Mouse (Mus musculus) CH12.LX (cell line): ENCODE measurements at regions not wholly inside any gene's neighbourhood (a gene's known extent, or its start where the extent isn't known, plus 50 kb on each side); places are given as distances from the start of the nearest gene placed in this dataset.

Source experiments
- DNase-seq: peaks from one replicate; pipeline ENCODE4 v3.0.0-alpha.2; 2013; ENCODE audit errors: extremely low read depth
- H3K27ac ChIP-seq: 2 replicates; pipeline ENCODE4 v1.5.1; 2012; ENCODE audit warnings: low read depth, mild to moderate bottlenecking, control low read depth, moderate library complexity; ENCODE audit not compliant: insufficient read depth
- H3K27me3 ChIP-seq: replicated peaks from 2 replicates; pipeline ENCODE3; 2012; ENCODE audit warnings: inconsistent platforms
- H3K36me3 ChIP-seq, 2 experiments: replicated peaks in 1 of 2; 2 replicates each; pipeline versions ENCODE3 to v1.6.1; 2012; ENCODE audit warnings: inconsistent platforms in 1 of 2, low read length in 1 of 2, mild to moderate bottlenecking in 1 of 2, mixed read lengths in 1 of 2, moderate library complexity in 1 of 2; ENCODE audit not compliant: control insufficient read depth in 1 of 2, insufficient read depth in 1 of 2
- H3K4me1 ChIP-seq, 2 experiments: 2 replicates each; pipeline ENCODE4 v1.6.1; 2012; ENCODE audit warnings: inconsistent platforms in 1 of 2, moderate library complexity in 1 of 2; ENCODE audit not compliant: insufficient read depth in 2 of 2, control insufficient read depth in 1 of 2
- H3K4me2 ChIP-seq: 2 replicates; pipeline ENCODE4 v1.6.1; 2012; ENCODE audit warnings: low read depth, mild to moderate bottlenecking, control low read depth; ENCODE audit not compliant: poor library complexity, insufficient read depth, severe bottlenecking
- H3K4me3 ChIP-seq, 3 experiments: fragments of 150-350 bp in 1 of 3; sonication (generic) in 1 of 3; replicated peaks in 1 of 3; 2 replicates each; pipeline versions ENCODE3 to v1.5.1; 2011 to 2012; ENCODE audit warnings: low read depth in 2 of 3, low read length in 2 of 3, mild to moderate bottlenecking in 2 of 3, moderate library complexity in 2 of 3, control low read depth in 1 of 3, improper control_type of control experiment in 1 of 3, inconsistent platforms in 1 of 3, mixed read lengths in 1 of 3; ENCODE audit not compliant: poor library complexity in 1 of 3
- H3K79me2 ChIP-seq: replicated peaks from 2 replicates; pipeline ENCODE4 v1.6.1; 2012; ENCODE audit warnings: mild to moderate bottlenecking, moderate library complexity; ENCODE audit not compliant: control insufficient read depth, poor library complexity, insufficient read depth, severe bottlenecking; ENCODE audit errors: extremely low read depth
- H3K9ac ChIP-seq: 2 replicates; pipeline ENCODE4 v1.6.1; 2012; ENCODE audit warnings: low read depth, mild to moderate bottlenecking, control low read depth, moderate library complexity; ENCODE audit not compliant: insufficient read depth
- H3K9me3 ChIP-seq: replicated peaks from 2 replicates; pipeline ENCODE3; 2012; ENCODE audit warnings: low read length, inconsistent platforms, mixed read lengths
- BHLHE40 ChIP-seq: IDR thresholded peaks from 2 replicates; pipeline ENCODE4 v1.6.1; 2011; ENCODE audit warnings: mild to moderate bottlenecking, low read depth, low read length, improper control_type of control experiment
- E2F4 ChIP-seq: IDR thresholded peaks from 2 replicates; pipeline ENCODE4 v1.6.1; 2011; ENCODE audit warnings: low read depth, low read length, improper control_type of control experiment; ENCODE audit not compliant: insufficient replicate concordance
- HCFC1 ChIP-seq: IDR thresholded peaks from 2 replicates; pipeline ENCODE4 v1.6.1; 2012; ENCODE audit warnings: low read depth, mild to moderate bottlenecking, inconsistent platforms, low read length, improper control_type of control experiment
- IRF4 ChIP-seq: IDR thresholded peaks from 2 replicates; pipeline ENCODE4 v1.6.1; 2014; ENCODE audit warnings: low read depth, mild to moderate bottlenecking, inconsistent platforms, low read length, improper control_type of control experiment
- MAFK ChIP-seq: IDR thresholded peaks from 2 replicates; pipeline ENCODE4 v1.6.1; 2011; ENCODE audit warnings: low read length, improper control_type of control experiment; ENCODE audit not compliant: insufficient replicate concordance
- NRF1 ChIP-seq: IDR thresholded peaks from 2 replicates; pipeline ENCODE4 v1.6.1; 2014; ENCODE audit warnings: low read depth, mild to moderate bottlenecking, inconsistent platforms, low read length, improper control_type of control experiment, moderate library complexity
- SMC3 ChIP-seq: IDR thresholded peaks from 2 replicates; pipeline ENCODE4 v1.6.1; 2011; ENCODE audit warnings: low read depth, low read length, improper control_type of control experiment
- TBP ChIP-seq: conservative IDR thresholded peaks from 2 replicates; pipeline ENCODE4 v1.6.1; 2011; ENCODE audit warnings: low read depth, low read length, improper control_type of control experiment
- dilution Hi-C: fragments of 300-500 bp; cut with MboI; formaldehyde crosslinking; loops from 2 replicates; pipeline ENCODE4 v1.14.3; 2020; ENCODE audit warnings: low sequenced_read_pairs; ENCODE audit not compliant: extremely low pct_unique_long_range_greater_than_20kb, extremely low pct_ligation_motif_present
- in situ Hi-C: fragments of 300-500 bp; cut with MboI; formaldehyde crosslinking; loops from 3 replicates; pipeline ENCODE4 v1.14.3; 2019; ENCODE audit warnings: low sequenced_read_pairs, low pct_ligation_motif_present, low pct_unique_long_range_greater_than_20kb, mixed read lengths

GRCm38 (mm10) chr6:3859942-3860586 lies 95.5 kb upstream of the Calcr start:
- Histone ChIP-seq H3K79me2 (no peaks in the 10 kb centered on the region), H3K9me3 (no peaks in the 10 kb centered on the region), H3K36me3 (no peaks in the 10 kb centered on the region), H3K9ac (no peak overlapping the region), H3K27ac (no peak overlapping the region), H3K4me3 (no peak overlapping the region), H3K27me3 (no peaks in the 10 kb centered on the region), H3K4me1 (no peaks in the 10 kb centered on the region), H3K4me2 (no peak overlapping the region)
- dilution Hi-C loops (no loop called here), in situ Hi-C loops (no loop called here)
- no peak for DNase-seq
- no peak for TF ChIP-seq MAFK
- no peak for TF ChIP-seq NRF1
- TF ChIP-seq E2F4 = no peak

- H3K27me3 ChIP-seq = no peaks in the 10 kb centered on the region
- in situ Hi-C loops = no loop called here
- H3K4me1 ChIP-seq = no peaks in the 10 kb centered on the region
Observed at GRCm38 (mm10) chr6:3850146-3850545, 85.6 kb upstream of the Calcr start.

More at GRCm38 (mm10) chr6:3850146-3850545, 85.6 kb upstream of the Calcr start:
- no peaks in the 10 kb centered on the region for H3K36me3 ChIP-seq
- H3K27ac ChIP-seq = no peak overlapping the region
- H3K4me3 ChIP-seq = no peak overlapping the region
- no peaks in the 10 kb centered on the region for H3K79me2 ChIP-seq
- TF ChIP-seq TBP (no peak), HCFC1 (no peak), IRF4 (no peak), SMC3 (no peak), E2F4 (no peak), BHLHE40 (peak; percentile 61)
- H3K9ac ChIP-seq = no peak overlapping the region
- DNase-seq = no peak
- H3K4me2 ChIP-seq = no peak overlapping the region
- H3K9me3 ChIP-seq = no peaks in the 10 kb centered on the region
- dilution Hi-C loops = no loop called here
